Mouse (Mus musculus) liver, embryonic 16.5 days (tissue): ENCODE data around the gene Pcyt1a. TPM values are rescaled to one million over a fixed set of nuclear protein-coding genes. Genes with fewer than 3 reads are reported as not detected.

ENCODE experiments used
- ATAC-seq: fragments of 200-750 bp; cut with Nextera tagmentation; 2 replicates; pipeline ENCODE4 v1.8.0; 2017; ENCODE audit warnings: low read depth, mild to moderate bottlenecking, moderate number of reproducible peaks, moderate library complexity
- H3K27ac ChIP-seq: fragments of 300-500 bp; sonication (generic); 2 replicates; pipeline ENCODE4 v1.5.1; 2014; ENCODE audit warnings: mild to moderate bottlenecking, low read length
- H3K27me3 ChIP-seq: fragments of 300-500 bp; sonication (generic); 2 replicates; pipeline ENCODE4 v1.6.1; 2014; ENCODE audit warnings: low read depth, low read length, mixed read lengths; ENCODE audit not compliant: control insufficient read depth, insufficient read depth
- H3K36me3 ChIP-seq: fragments of 300-500 bp; sonication (generic); 2 replicates; pipeline ENCODE4 v1.6.1; 2014; ENCODE audit warnings: mild to moderate bottlenecking; ENCODE audit not compliant: control insufficient read depth, insufficient read depth
- H3K4me1 ChIP-seq: fragments of 300-500 bp; sonication (generic); 2 replicates; pipeline ENCODE4 v1.6.1; 2014; ENCODE audit warnings: low read depth, low read length, mixed read lengths; ENCODE audit not compliant: control insufficient read depth
- H3K4me2 ChIP-seq: fragments of 300-500 bp; sonication (generic); 2 replicates; pipeline ENCODE4 v1.6.1; 2014; ENCODE audit warnings: low read depth, low read length, mixed read lengths
- H3K4me3 ChIP-seq: fragments of 300-500 bp; sonication (generic); 2 replicates; pipeline ENCODE4 v1.5.1; 2014; ENCODE audit warnings: low read depth, mild to moderate bottlenecking, low read length
- H3K9ac ChIP-seq: fragments of 300-500 bp; sonication (generic); 2 replicates; pipeline ENCODE4 v1.6.1; 2014; ENCODE audit warnings: low read depth, low read length
- H3K9me3 ChIP-seq: fragments of 300-500 bp; sonication (generic); replicated peaks from 2 replicates; pipeline ENCODE4 v1.6.1; 2016; ENCODE audit warnings: low read length; ENCODE audit not compliant: control insufficient read depth
- WGBS: fragments of 180-500 bp; shearing (Covaris S2); extraction: QIAGEN DNeasy Blood & Tissue Kit; methylation state at CpG from one replicate; pipeline ENCODE4 v1.1.7; 2014; ENCODE audit not compliant: insufficient replicate concordance; 5-methylcytosine and 5-hydroxymethylcytosine counted together
- polyA plus RNA-seq: library from polyadenylated mRNA; unstranded; fragments of >200 nt; fragmentation: Nextera tagmentation; extraction: Ambion mirVana; gene quantifications from 2 replicates; pipeline ENCODE4 v1.2.1, GENCODE M21; 2015

Gene Pcyt1a
- 38.1 and 42.1 TPM in 2 replicates for polyA plus RNA-seq

- peaks cover 31% of the 10 kb centered on the region for H3K4me1 ChIP-seq
- no peaks in the 10 kb centered on the region for H3K36me3 ChIP-seq
- no peaks in the 10 kb centered on the region for H3K9me3 ChIP-seq
- WGBS: under 1% methylated on average over 54 of the region's 54 CpGs
- peak within 1 kb of the TSS; percentile 98 for H3K9ac ChIP-seq
- no peaks in the 10 kb centered on the region for H3K27me3 ChIP-seq
- ATAC-seq: peak; percentile 94
- H3K4me3 ChIP-seq: peak within 1 kb of the TSS; percentile 93
- H3K4me2 ChIP-seq: peak within 1 kb of the TSS; percentile 60
- H3K27ac ChIP-seq: peak within 1 kb of the TSS; percentile 95
Observed at GRCm38 (mm10) chr16:32430474-32431046, at the start of gene Pcyt1a. Pcyt1a (plus strand) TSS chr16:32430921.

DNA sequence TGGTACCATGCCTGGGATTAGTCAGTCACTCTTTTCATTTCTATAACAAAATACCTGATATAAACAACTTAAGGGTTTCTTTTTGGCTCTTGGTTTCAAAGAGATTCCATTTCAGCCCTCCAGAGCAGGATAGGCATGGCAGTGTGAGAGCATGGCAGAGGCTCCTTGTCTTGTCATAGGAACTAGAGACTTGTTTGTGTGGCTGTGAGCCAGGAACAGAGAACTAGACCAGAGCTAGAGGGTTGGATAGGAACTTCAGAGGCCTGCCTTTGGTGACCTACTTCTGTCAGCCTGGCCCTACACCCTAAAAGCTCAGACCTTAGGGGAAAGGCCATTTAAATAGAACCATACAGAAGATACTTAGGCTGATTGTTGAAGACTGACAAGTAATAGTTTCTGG is 47.8 kb upstream of the Pcyt1a start:
- Histone ChIP-seq H3K4me2 (no peak overlapping the region), H3K4me3 (no peak overlapping the region), H3K4me1 (no peaks in the 10 kb centered on the region), H3K27me3 (no peaks in the 10 kb centered on the region), H3K9ac (no peak overlapping the region), H3K9me3 (no peaks in the 10 kb centered on the region), H3K36me3 (peaks cover 29% of the 10 kb centered on the region), H3K27ac (no peak overlapping the region)
- no peak for ATAC-seq

GRCm38 (mm10) chr16:32384885-32385284 is 45.8 kb upstream of the Pcyt1a start:
- 34% methylated on average over 2 of the region's 2 CpGs for WGBS
- no peaks in the 10 kb centered on the region for H3K9me3 ChIP-seq
- H3K27ac ChIP-seq: no peak overlapping the region
- no peak overlapping the region for H3K4me3 ChIP-seq
- H3K4me1 ChIP-seq: peaks cover 5% of the 10 kb centered on the region
- H3K36me3 ChIP-seq: peaks cover 21% of the 10 kb centered on the region
- no peak overlapping the region for H3K9ac ChIP-seq
- H3K4me2 ChIP-seq: no peak overlapping the region
- H3K27me3 ChIP-seq: no peaks in the 10 kb centered on the region
- ATAC-seq: no peak

DNA sequence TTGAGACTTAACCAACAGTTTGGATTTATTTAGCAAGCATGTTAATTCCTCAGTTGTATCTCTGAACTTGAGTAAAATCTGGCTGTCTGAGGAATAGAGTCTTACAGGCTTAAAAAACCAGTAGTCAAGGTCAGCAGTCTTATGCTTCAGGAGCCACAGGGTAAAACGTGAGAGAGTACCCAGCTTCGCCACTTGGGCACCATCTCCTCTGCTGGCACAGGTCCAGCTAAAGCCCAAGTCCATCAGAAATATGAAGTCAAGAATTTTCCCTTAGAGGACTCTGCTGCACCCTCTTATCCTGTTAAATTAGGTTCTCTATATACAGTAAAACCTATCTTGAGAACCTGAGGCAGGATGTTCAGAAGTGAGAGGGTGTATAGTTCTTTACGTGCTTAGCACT is 43.9 kb upstream of the Pcyt1a start:
- Histone ChIP-seq H3K27me3 (no peaks in the 10 kb centered on the region), H3K4me1 (peaks cover 5% of the 10 kb centered on the region), H3K4me2 (no peak overlapping the region), H3K9me3 (no peaks in the 10 kb centered on the region), H3K36me3 (peaks cover 11% of the 10 kb centered on the region), H3K4me3 (no peak overlapping the region), H3K27ac (no peak overlapping the region), H3K9ac (no peak overlapping the region)
- WGBS: 73% methylated on average over 3 of the region's 3 CpGs
- no peak for ATAC-seq

- peaks cover 5% of the 10 kb centered on the region for H3K4me1 ChIP-seq
- H3K4me2 ChIP-seq: no peak overlapping the region
- H3K4me3 ChIP-seq: no peak overlapping the region
- H3K27me3 ChIP-seq: no peaks in the 10 kb centered on the region
- H3K9me3 ChIP-seq: no peaks in the 10 kb centered on the region
- H3K9ac ChIP-seq: no peak overlapping the region
- H3K36me3 ChIP-seq: peaks cover 11% of the 10 kb centered on the region
- no peak for ATAC-seq
- H3K27ac ChIP-seq: no peak overlapping the region
Observed at GRCm38 (mm10) chr16:32389049-32389448, 41.7 kb upstream of the Pcyt1a start.

- Histone ChIP-seq H3K36me3 (peaks cover 8% of the 10 kb centered on the region), H3K9ac (no peak overlapping the region), H3K9me3 (no peaks in the 10 kb centered on the region), H3K27me3 (no peaks in the 10 kb centered on the region), H3K27ac (no peak overlapping the region; the same call in 1 of the 2 replicates), H3K4me3 (no peak overlapping the region), H3K4me2 (no peak overlapping the region), H3K4me1 (peaks cover 5% of the 10 kb centered on the region)
- ATAC-seq: no peak
- 58% methylated on average over 3 of the region's 3 CpGs for WGBS
Observed at GRCm38 (mm10) chr16:32389841-32390240, 40.9 kb upstream of the Pcyt1a start.

- no peak overlapping the region for H3K4me2 ChIP-seq
- peaks cover 3% of the 10 kb centered on the region for H3K36me3 ChIP-seq
- H3K4me1 ChIP-seq: peaks cover 5% of the 10 kb centered on the region
- no peak overlapping the region for H3K9ac ChIP-seq
- no peaks in the 10 kb centered on the region for H3K9me3 ChIP-seq
- no peak for ATAC-seq
- no peak overlapping the region for H3K27ac ChIP-seq
- no peaks in the 10 kb centered on the region for H3K27me3 ChIP-seq
- H3K4me3 ChIP-seq: no peak overlapping the region
- WGBS: 74% methylated on average over 3 of the region's 3 CpGs
Observed at GRCm38 (mm10) chr16:32390882-32391281, 39.8 kb upstream of the Pcyt1a start.

DNA sequence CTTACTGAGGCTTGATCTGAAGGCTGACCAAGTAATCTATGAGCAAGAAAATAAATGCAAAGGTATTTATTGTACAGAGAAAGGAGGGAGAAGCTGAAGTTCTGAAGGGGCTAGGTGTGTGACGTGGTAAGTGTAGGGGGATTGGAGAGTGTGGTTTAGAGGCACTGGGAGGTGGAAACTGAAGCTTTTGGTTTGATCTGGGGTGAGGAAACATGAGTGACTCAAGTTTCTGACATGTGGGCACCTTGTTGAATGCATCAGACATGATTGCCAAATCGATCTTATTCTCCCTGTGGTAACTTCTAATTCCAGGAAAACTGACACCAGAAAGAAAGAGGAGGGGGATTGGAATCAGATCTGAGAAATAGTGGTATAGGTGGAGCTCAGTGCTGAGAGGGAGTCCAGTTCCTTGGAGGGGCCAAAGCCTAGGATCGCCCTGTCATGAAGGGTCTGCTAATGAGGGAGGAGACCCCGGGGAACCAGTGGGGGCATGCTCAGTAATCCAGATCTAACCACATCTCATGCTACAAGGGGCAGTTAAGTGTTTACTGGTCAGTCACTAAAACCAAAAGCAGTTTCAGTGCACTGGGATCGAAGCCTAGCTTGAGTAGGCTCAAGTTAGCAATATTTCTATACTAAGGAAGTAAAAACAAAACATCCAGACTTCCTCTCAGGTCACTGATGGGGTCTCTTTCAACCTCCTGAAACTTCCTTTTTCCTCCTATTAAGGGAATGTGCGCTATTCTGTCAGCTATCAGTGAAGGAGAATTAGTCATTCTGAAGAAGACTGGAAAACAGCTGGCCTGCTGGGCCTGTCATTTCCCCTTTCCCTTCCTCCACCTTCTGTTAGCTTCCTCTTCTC is 34.8 kb upstream of the Pcyt1a start:
- no peak overlapping the region for H3K4me2 ChIP-seq
- no peaks in the 10 kb centered on the region for H3K9me3 ChIP-seq
- no peaks in the 10 kb centered on the region; the same call in 1 of the 2 replicates for H3K4me1 ChIP-seq
- H3K36me3 ChIP-seq: no peaks in the 10 kb centered on the region; the same call in none of the 2 replicates
- no peaks in the 10 kb centered on the region for H3K27me3 ChIP-seq
- H3K9ac ChIP-seq: no peak overlapping the region
- H3K27ac ChIP-seq: no peak overlapping the region; the same call in 1 of the 2 replicates
- no peak overlapping the region for H3K4me3 ChIP-seq
- 50% methylated on average over 6 of the region's 6 CpGs for WGBS
- ATAC-seq: no peak

DNA sequence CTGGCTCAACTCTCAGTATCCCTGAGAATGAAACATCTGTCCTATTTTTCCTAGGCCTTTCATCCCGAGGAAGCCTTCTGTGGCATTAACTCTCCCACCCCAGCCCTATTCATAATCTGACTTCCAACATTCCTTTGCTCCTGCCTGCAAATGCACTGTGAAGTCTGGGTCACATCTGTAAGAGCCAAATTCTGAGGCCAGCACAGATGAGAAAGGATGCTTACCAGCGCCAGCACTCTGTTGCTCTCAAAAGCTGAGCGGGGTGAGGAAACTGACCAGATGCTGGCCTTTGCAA is 34.2 kb upstream of the Pcyt1a start:
- Histone ChIP-seq H3K4me2 (no peak overlapping the region), H3K9me3 (no peaks in the 10 kb centered on the region), H3K27me3 (no peaks in the 10 kb centered on the region), H3K4me3 (no peak overlapping the region), H3K9ac (no peak overlapping the region), H3K27ac (no peak overlapping the region), H3K36me3 (no peaks in the 10 kb centered on the region; the same call in none of the 2 replicates), H3K4me1 (no peaks in the 10 kb centered on the region; the same call in 1 of the 2 replicates)
- no peak for ATAC-seq
- WGBS: 69% methylated on average over 3 of the region's 3 CpGs
